Mouse (Mus musculus): ENCODE measurements around the gene Smchd1.

Gene Smchd1

DNA sequence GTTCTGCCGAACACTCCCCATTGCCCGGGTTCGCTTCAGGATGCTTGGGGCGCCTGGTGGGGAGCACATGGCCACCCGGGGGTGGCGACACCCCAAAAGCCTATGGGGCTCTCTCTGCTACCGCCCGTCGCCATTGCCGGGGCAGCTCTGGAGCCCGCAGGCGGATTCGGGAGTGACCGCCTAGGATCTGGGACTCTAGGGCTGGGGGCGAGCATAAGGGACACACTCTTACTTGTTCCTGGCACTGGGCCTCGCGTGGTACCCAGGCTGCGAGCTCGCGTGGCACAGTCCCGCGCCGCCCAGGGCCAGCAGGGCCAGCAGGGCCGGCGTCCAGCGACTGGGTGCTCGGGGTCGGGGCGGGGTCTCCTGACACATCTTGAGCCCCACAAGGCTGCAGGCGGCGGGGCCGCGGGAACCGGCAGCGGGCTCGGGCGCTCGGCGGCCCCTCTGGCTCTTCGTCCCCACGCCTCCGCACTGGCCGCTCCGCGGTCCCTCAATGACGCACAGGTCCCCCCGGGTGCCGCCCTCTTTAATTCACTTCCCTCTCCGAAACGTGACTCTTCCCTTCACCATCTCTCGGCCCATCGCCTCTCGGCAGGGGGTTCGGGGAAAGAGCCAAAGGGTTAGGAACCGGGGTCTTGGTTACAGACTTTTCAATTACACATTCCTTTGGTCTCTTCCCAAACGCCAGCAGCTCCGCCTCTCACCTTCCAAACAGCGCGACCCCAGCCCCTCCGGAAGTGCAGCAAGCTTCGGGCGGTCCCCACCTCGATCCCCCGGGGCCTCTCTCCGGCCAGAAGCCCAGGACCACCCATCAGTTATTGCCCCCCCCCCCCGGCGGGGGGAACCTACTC, 164.4 kb downstream of the Smchd1 start:
- DNase-seq (ENCODE audit: low spot score in 2 of 2) = peak; percentile 72

DNA sequence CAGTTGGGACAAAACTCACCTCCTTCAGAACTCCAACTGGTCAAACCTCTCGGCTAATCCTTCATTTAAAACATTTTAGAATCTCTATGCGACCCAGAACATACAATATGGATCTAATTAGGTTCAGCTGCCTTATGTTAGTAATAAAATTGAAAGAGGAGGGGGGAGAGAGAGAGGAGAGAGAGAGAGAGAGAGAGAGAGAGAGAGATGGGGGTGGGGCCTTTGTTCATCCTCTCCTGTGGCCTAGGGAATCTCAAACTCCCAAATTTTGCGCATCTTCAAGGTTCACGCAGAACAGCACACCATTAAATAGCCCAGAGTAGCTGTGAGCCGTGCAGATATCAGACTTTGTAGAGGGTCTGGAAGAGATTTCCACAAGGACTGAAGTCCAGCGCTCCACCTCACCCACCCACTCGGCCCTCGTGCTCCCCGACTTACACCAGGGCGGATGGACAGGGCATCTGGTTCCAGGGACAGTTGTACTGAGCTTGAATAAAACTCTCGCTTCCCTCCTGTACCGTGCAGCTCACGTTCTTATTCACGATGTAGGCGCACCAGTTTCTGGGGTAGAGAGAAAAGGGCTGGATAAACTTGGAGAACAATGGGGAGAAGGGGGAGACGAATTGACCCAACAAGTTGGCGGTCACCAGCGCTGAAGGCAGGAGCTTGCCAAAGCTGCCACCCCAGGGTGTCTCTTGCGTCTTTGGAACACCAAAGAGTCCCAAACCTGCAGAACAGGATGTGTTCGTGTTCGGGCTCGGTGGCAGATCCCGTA, 165.2 kb downstream of the Smchd1 start:
- peak in 1 of 2 experiments; percentile 50 for DNase-seq (ENCODE audit: low spot score in 2 of 2)

DNA sequence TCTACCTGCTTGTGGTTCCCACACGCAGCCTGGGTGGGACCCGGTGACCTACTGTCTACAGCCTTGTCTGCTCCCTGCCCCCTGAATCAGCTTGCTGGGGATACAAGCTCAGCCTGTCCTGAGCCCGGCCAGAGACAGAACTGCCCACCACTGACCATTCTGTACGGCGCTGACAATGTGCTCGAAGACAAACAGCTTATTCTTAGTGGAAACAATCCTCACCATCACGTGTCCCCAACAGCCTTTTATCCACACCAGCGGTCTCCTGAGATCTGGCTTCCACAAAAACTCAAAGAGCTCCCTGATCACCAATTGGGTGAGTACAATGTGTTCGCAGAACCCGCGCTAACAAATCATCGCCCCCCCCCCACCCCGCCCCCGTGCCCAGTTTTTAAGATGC, 166.0 kb downstream of the Smchd1 start:
- DNase-seq (ENCODE audit: low spot score in 2 of 2) = no peak

DNA sequence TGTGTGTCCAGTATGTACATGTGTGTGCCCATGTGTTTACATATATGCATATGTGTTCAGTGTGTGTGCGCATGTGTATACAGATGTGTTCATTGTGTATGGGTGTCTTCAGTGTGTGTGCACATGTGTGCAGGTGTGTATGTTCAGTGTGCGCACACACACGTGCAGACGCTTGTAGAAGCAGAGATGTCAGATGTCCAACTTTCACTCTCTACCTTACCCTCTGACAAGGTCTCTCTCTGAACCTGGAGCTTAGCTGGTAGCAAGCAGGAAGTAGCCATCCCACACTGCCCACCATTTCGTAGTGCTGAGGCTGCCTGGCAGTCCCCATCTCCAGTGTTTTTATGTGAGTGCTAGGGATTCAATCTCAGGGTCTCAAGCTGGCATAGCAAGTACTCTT, 166.8 kb downstream of the Smchd1 start:
- no peak for DNase-seq (ENCODE audit: low spot score in 2 of 2)

DNA sequence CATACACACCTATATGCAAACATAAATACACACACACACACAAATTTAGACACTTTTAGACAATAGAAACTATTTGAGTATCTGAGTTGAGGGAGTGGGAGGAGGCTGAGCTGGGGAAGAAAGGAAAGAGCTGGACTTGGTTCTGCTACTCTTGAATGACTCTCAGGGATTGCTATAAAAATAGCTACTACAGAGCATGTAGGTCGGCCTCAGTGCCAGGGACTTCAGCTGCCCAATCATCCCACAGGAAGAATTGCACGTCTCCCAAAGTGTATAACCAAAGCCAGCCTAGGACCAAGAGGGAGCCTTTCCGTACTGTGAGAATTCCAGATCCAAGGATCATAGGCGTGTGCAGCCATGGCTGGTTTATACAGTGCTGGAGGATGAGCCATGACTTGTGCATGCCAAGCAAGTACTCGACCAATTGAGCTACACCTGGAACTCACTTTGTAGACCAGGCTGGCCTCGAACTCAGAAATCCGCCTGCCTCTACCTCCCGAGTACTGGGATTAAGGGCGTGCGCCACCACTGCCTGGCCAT, 167.8 kb downstream of the Smchd1 start:
- no peak for DNase-seq (ENCODE audit: low spot score in 2 of 2)

DNA sequence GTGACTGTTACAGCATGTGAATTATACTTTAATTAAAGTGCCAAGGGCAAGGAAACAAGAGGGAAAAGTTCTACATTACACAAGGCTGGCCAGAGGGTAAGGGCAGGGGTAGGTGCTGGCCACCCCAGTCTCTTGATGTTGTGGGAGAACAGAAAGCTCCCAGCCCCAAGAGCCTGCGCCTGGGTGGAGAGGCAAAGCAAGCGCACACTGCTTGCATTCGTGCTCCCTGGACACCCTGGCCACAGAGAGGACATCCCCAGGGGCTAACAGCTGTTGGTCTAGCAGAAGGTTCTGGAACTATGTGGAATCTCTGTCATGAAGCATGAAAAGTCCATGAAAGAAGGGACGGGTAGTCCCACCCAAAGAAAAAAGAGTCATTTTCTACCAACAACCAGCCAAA, 168.4 kb downstream of the Smchd1 start:
- DNase-seq (ENCODE audit: low spot score in 2 of 2) = no peak

DNA sequence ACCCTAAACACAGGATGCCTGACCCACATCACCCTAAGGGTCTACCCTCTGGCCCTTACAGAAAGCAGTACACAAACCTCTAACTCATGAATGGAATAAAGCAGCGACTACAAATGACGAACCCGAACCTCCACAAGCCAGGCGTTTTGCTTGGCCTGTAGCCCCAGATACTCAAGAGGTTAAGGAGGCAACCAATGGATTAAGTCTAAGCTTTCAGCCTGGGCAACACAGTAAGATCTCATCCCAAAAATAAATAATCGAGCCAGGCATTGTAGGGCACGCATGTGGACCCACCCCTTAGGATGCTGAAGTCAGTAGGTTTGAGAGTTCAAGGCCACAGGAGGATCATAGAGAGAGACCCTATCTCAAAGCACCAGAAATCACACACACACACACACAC, 169.1 kb downstream of the Smchd1 start:
- no peak for DNase-seq (ENCODE audit: low spot score in 2 of 2)

DNA sequence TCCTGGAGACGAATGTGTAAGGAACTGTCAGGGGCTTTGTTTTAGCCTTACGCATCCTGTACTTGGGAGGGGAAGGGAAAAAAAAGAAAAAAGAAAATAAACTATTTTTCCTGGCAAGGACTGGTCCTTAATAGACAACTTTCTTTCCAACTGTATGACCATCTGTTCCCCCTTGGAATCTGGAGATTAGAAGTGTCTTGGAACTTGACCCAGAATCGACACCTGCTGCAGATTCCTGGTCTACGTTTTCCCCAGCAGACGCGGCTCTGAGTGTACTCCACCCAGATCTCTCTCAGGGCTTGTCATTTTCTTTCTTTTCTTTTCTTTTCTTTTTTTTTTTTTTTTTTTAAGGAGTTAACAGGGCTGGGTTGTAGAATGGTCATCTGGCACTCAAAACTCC, 171.7 kb downstream of the Smchd1 start:
- DNase-seq (ENCODE audit: low spot score in 2 of 2) = no peak

DNA sequence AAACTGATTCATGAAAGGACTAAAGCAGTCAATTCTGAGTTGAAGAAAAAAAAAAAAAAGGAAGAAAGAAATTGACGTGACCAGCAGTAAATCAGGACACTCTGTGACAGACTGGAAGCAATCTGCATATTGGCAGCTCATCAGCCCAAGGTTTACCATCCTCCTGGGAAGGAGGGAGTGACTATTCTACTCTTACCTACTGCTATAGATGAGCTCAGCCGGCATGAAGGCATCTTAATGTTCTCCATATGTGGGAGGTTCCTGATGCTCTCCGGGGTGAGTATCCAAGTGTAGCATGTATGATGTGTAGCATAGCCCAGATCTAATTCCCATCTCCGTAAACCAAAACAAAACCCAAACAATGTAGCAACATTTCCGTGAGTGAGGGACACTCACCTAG, 173.7 kb downstream of the Smchd1 start:
- no peak for DNase-seq (ENCODE audit: low spot score in 2 of 2)

DNA sequence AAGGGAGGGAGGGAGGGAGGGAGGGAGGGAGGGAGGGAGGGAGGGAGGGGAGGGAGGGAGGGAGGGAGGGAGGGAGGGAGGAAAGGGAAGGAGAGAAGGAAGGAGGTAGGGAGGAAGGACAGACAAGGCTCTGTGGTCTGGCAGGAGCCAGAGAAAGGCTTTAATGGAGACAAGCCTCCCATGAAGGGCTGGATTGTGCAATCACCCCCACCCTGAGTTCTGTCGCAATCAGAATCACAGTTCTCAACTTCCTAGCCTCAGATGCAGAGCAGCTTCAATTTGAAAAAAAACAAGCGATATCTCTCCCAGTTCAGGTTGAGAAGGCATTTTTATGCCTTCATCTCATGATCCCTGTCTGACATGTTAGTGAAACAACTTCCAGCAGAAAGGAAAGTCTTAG, 174.8 kb downstream of the Smchd1 start:
- DNase-seq (ENCODE audit: low spot score in 2 of 2) = no peak

DNA sequence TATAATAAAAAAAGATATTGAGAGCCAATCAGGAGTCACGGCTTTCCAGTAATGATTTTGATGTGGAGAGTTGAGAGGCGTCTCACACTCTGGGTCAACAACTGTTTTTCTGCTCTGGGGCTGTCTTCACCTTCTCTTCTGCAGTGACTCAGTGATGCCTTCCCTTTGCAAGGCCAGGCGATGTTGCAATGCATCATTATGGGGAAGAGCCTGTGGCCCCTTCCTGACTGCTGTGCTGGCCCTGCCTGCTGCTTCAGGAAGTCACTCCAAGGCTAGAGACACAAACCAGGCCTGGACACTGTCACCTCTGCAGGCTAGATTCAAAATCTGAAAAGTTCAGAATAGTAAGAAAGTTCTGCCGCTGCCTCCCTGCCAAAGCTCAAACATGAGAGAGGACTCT, 175.3 kb downstream of the Smchd1 start:
- no peak for DNase-seq (ENCODE audit: low spot score in 2 of 2)

DNA sequence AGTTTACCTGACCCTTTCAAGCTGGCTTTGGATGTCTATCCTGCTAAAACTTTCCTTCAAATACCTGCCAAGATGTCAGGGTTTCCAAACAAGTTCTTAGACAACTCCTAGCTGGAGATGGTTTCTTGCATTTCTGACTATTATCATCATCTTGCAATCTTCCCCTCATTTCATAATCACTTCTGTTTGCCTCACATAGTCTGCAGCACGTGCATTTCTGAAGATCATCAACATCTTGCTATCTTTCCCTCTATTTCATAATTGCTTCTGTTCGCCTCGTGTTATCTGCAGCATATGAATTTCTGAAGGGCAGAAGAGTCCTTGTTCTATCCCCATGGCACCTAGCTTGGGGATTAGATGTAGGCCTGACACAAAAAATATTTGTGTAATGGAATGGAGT, 180.6 kb downstream of the Smchd1 start:
- no peak for DNase-seq (ENCODE audit: low spot score in 2 of 2)

Measured in spleen, postnatal 10 days (tissue).